Mouse (Mus musculus) liver, embryonic 14.5 days (tissue): ENCODE measurements around the gene Tbx6. TPM values are rescaled to one million over a fixed set of nuclear protein-coding genes. Genes with fewer than 3 reads are reported as not detected.

Source experiments
- ATAC-seq: fragments of 200-750 bp; cut with Nextera tagmentation; 2 replicates; pipeline ENCODE4 v1.8.0; 2017; ENCODE audit warnings: moderate number of reproducible peaks, mild to moderate bottlenecking, moderate library complexity; ENCODE audit not compliant: insufficient read depth
- DNase-seq, 3 experiments: peaks; one replicate each; pipeline ENCODE4 v3.0.0-alpha.2; 2012 to 2013; ENCODE audit warnings: low read depth in 3 of 3, low spot score in 3 of 3
- H3K27ac ChIP-seq: fragments of 300-500 bp; sonication (generic); 2 replicates; pipeline ENCODE4 v1.5.1; 2014; ENCODE audit warnings: moderate library complexity, mild to moderate bottlenecking, control low read depth, inconsistent platforms
- H3K27me3 ChIP-seq: fragments of 300-500 bp; sonication (generic); 2 replicates; pipeline ENCODE4 v1.6.1; 2014; ENCODE audit warnings: mild to moderate bottlenecking, low read length, moderate library complexity; ENCODE audit not compliant: control insufficient read depth, insufficient read depth
- H3K36me3 ChIP-seq: fragments of 300-500 bp; sonication (generic); replicated peaks from 2 replicates; pipeline ENCODE4 v1.6.1; 2014; ENCODE audit warnings: low read depth; ENCODE audit not compliant: control insufficient read depth, insufficient read depth
- H3K4me1 ChIP-seq, 2 experiments: fragments of 200-500 bp in 1 of 2; fragments of 300-500 bp in 1 of 2; sonication (generic) in 1 of 2; replicated peaks; 2 replicates each; pipeline ENCODE4 v1.6.1; 2012 to 2014; ENCODE audit warnings: antibody characterized with exemption in 1 of 2, inconsistent platforms in 1 of 2, low read length in 1 of 2; ENCODE audit not compliant: control insufficient read depth in 2 of 2, insufficient read depth in 2 of 2
- H3K4me2 ChIP-seq: fragments of 300-500 bp; sonication (generic); 2 replicates; pipeline ENCODE4 v1.6.1; 2014; ENCODE audit warnings: low read depth, mild to moderate bottlenecking, control low read depth, moderate library complexity
- H3K4me3 ChIP-seq, 2 experiments: fragments of 200-500 bp in 1 of 2; fragments of 300-500 bp in 1 of 2; sonication (generic) in 1 of 2; 2 replicates each; pipeline ENCODE4 v1.5.1; 2012 to 2014; ENCODE audit warnings: low read depth in 2 of 2, low read length in 2 of 2, mild to moderate bottlenecking in 2 of 2, control low read depth in 1 of 2, inconsistent platforms in 1 of 2, moderate library complexity in 1 of 2; ENCODE audit not compliant: insufficient read depth in 1 of 2
- H3K9ac ChIP-seq: fragments of 300-500 bp; sonication (generic); replicated peaks from 2 replicates; pipeline ENCODE4 v1.6.1; 2014; ENCODE audit warnings: mild to moderate bottlenecking, control low read depth, moderate library complexity
- H3K9me3 ChIP-seq: fragments of 300-500 bp; sonication (generic); 2 replicates; pipeline ENCODE4 v1.6.1; 2016; ENCODE audit warnings: low read length, mixed read lengths; ENCODE audit not compliant: control insufficient read depth
- CTCF ChIP-seq: IDR thresholded peaks from 2 replicates; pipeline ENCODE4 v1.5.1; 2016; ENCODE audit warnings: antibody characterized with exemption, low read depth, control low read depth
- EP300 ChIP-seq: IDR thresholded peaks from 2 replicates; pipeline ENCODE4 v1.6.1; 2016; ENCODE audit warnings: antibody characterized with exemption, low read depth
- WGBS: fragments of 180-500 bp; shearing (Covaris S2); extraction: QIAGEN DNeasy Blood & Tissue Kit; methylation state at CpG from one replicate; pipeline ENCODE4 v1.1.7; 2014; ENCODE audit not compliant: insufficient replicate concordance; 5-methylcytosine and 5-hydroxymethylcytosine counted together
- polyA plus RNA-seq, 2 experiments: library from polyadenylated mRNA; depleted of rRNA in 1 of 2; stranded (reverse) in 1 of 2; unstranded in 1 of 2; fragments of >200 nt; fragmentation: Nextera tagmentation in 1 of 2; extraction: Ambion mirVana in 1 of 2; gene quantifications; 2 replicates each; pipeline versions ENCODE4 v1.2.1 to v1.2.3; 2012 to 2014

The Tbx6 gene
- polyA plus RNA-seq, 2 experiments, result 0.43 to 1.3 TPM

DNA sequence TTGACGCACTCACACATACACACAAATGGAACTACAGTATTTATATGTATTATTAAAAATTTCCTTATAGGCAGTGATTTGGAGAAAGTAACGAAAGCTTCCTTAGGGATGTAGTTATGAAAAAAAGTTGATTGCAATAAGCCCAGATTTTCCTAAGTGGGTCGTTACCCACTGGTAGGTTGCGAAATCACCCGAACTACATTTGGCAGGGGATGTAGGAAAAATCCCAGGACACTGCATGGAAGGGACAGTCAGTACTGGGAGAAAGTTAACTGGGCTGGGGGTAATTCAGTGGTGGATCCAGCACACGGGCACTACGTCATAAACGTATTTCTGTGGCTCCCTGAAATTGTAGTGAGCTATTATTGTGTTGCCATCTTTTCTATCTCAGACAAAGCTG lies 35.2 kb downstream of the Tbx6 start:
- Histone ChIP-seq H3K36me3 (no peaks in the 10 kb centered on the region), H3K27me3 (no peaks in the 10 kb centered on the region), H3K4me1 (no peaks in the 10 kb centered on the region), H3K27ac (no peak overlapping the region), H3K4me3 (no peak overlapping the region), H3K4me2 (no peak overlapping the region), H3K9me3 (no peaks in the 10 kb centered on the region), H3K9ac (no peak overlapping the region)
- WGBS, result 70% methylated on average over 8 of the region's 8 CpGs
- no peak for ATAC-seq
- no peak for DNase-seq
- TF ChIP-seq EP300, result no peak

DNA sequence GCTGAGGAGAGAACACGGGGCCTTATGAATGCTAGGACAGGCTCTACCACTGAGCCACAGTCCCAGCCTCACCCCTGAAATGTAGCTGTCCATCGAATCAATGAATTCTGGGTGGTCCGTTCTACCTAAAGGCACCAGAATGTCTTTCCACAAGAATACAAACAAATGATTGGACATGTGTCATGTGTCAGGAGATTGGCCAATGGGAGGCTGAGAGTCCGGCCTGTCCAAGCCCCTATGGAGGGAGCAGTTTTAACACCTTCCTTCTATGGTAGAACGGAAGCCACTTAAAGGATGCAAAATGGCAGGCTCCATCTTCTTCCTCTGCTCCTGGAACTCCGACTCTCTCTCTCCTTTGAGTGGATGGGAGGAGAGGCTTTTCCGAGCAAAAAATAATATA lies 36.3 kb downstream of the Tbx6 start:
- Histone ChIP-seq H3K4me3 (no peak overlapping the region), H3K9me3 (no peaks in the 10 kb centered on the region), H3K27me3 (no peaks in the 10 kb centered on the region), H3K27ac (no peak overlapping the region), H3K9ac (no peak overlapping the region), H3K4me2 (no peak overlapping the region), H3K4me1 (no peaks in the 10 kb centered on the region), H3K36me3 (no peaks in the 10 kb centered on the region)
- DNase-seq (no peak), ATAC-seq (no peak)
- no peak for TF ChIP-seq CTCF
- no peak for TF ChIP-seq EP300
- WGBS, result 67% methylated on average over 7 of the region's 7 CpGs

DNA sequence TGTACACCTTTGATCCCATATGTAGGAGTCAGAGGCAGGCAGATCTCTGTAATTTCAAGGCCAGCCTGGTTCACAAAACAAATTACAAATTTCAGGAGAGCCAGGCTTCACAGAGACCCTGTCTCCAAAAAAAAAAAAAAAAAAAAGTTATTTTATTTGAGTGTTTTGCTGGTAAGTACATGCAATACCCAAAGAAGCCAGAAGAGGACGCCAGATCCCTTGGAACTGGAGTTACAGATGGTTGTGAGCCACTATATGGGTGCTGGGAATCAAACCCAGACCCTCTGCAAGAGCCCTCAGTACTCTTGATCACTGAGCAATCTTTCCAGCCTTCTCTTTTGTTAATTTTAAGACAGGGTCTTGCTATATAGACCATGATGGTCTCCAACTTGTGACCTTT lies 37.5 kb downstream of the Tbx6 start:
- TF ChIP-seq EP300 (no peak), CTCF (peak; percentile 36; the same call in 1 of the 2 replicates)
- Histone ChIP-seq H3K27me3 (peaks cover 11% of the 10 kb centered on the region), H3K4me1 (no peaks in the 10 kb centered on the region), H3K36me3 (no peaks in the 10 kb centered on the region), H3K9ac (no peak overlapping the region), H3K4me2 (no peak overlapping the region), H3K4me3 (no peak overlapping the region), H3K9me3 (no peaks in the 10 kb centered on the region), H3K27ac (no peak overlapping the region)
- 13% methylated on average over 1 of the region's 1 CpGs for WGBS
- ATAC-seq, result no peak
- DNase-seq, result no peak

DNA sequence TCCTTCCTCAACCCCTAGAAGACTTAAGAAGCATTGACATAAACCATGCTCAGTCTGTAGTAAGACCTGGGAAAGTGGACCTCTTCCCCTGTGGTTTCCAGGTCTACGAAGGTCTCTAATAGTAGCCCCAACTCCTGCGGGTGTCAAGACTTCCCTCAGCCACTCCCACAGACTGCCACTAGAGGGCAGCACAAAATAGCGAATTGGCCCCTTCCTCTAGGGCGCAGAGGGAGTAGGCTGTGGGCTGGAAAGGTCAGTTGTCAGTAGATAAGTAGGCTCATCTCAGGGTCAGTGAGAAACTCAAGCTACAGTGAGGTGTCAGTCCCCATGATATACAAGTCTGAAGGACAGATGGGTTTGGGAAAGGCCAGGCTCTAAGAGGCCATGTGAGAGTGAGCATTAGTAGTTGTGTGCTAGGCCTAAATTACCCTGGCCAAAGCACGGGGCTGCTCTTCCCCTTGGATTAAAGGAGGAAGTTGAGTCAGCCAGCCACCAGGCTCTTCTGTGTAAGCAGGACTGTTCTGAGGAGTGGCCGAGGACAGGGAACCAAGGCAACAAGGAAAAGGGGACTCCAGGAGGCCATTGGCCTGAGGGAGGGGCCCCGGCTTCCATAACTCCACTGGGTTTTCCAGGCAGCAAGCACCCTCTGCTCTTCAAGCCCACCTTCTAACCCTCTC lies 40.7 kb downstream of the Tbx6 start:
- no peaks in the 10 kb centered on the region for H3K9me3 ChIP-seq
- H3K27ac ChIP-seq, result no peak overlapping the region
- ATAC-seq (peak; percentile 41; the same call in 1 of the 2 replicates), DNase-seq (peak; percentile 36 to 59 (median 55))
- H3K27me3 ChIP-seq, result peaks cover 16% of the 10 kb centered on the region
- 17% methylated on average over 7 of the region's 7 CpGs for WGBS
- no peaks in the 10 kb centered on the region for H3K36me3 ChIP-seq
- H3K4me3 ChIP-seq, result no peak overlapping the region
- H3K9ac ChIP-seq, result no peak overlapping the region
- H3K4me2 ChIP-seq, result no peak overlapping the region
- H3K4me1 ChIP-seq, result no peaks in the 10 kb centered on the region
- TF ChIP-seq EP300, result no peak
- TF ChIP-seq CTCF, result peak; percentile 97

DNA sequence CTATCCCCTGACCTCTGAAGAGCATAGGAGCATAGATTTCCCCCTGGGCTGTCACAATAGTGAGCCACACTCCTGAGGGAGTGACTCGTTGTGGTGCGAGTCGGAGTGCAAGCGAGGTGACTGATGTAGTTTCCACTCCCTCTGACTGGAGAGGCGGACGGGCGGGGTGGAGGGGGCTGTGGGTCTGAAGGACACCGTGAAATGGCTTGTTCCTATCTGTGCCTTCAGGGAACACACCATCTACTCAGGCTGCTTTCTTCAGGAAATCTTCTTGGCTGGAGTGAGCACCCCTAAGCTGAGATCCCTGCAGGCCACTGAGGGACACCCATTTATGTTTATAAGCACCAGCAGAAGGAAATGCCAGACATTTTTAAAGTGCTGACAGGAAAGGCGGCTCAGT lies 41.5 kb downstream of the Tbx6 start:
- Histone ChIP-seq H3K4me2 (no peak overlapping the region), H3K27me3 (peaks cover 16% of the 10 kb centered on the region)
- WGBS, result 31% methylated on average over 9 of the region's 9 CpGs

More for the DNA sequence above, 41.5 kb downstream of the Tbx6 start:
- ATAC-seq, result no peak
- no peaks in the 10 kb centered on the region for H3K9me3 ChIP-seq
- no peaks in the 10 kb centered on the region for H3K36me3 ChIP-seq
- DNase-seq, result no peak
- H3K9ac ChIP-seq, result no peak overlapping the region
- no peak overlapping the region for H3K27ac ChIP-seq
- H3K4me3 ChIP-seq, result no peak overlapping the region
- TF ChIP-seq EP300, result no peak
- TF ChIP-seq CTCF, result no peak
- no peaks in the 10 kb centered on the region for H3K4me1 ChIP-seq
